Mouse (Mus musculus): ENCODE data around the gene Ahsa2. TPM values are rescaled to one million over a fixed set of nuclear protein-coding genes. Genes with fewer than 3 reads are reported as not detected.
"Not testable (repeated sequence)": the region's sequence is repeated elsewhere in the genome, so short reads cannot be mapped to it uniquely, and the experiment has no call there.

Ahsa2 gene
- 134 and 149 TPM in 2 replicates for polyA plus RNA-seq (2014; fragmentation: Nextera tagmentation; extraction: Ambion mirVana)

- H3K9ac ChIP-seq (ENCODE audit: low read length): peak within 1 kb of the TSS; percentile 93
- H3K4me1 ChIP-seq (ENCODE audit: control insufficient read depth, insufficient read depth, low read length): peaks cover 14% of the 10 kb centered on the region
- H3K4me2 ChIP-seq (ENCODE audit: low read length): peak within 1 kb of the TSS; percentile 52
- DNase-seq (ENCODE audit: low spot score): peak; percentile 97
- H3K9me3 ChIP-seq (replicated peaks; ENCODE audit: control insufficient read depth, low read length): no peaks in the 10 kb centered on the region
- peak within 1 kb of the TSS; percentile 97 for H3K27ac ChIP-seq (ENCODE audit: low read depth, low read length)
- 1% methylated on average over 66 of the region's 66 CpGs for WGBS
- peak within 1 kb of the TSS; percentile 85 for H3K4me3 ChIP-seq (ENCODE audit: low read depth, low read length)
- peaks cover 26% of the 10 kb centered on the region for H3K36me3 ChIP-seq (ENCODE audit: control insufficient read depth, insufficient read depth, low read length)
- H3K27me3 ChIP-seq (replicated peaks; ENCODE audit: control insufficient read depth, insufficient read depth, low read length): no peaks in the 10 kb centered on the region
- ATAC-seq: peak; percentile 93
Measured at GRCm38 (mm10) chr11:23497718-23498509, at the start of gene Ahsa2. TSS of gene Ahsa2 (minus strand) at chr11:23498030.

DNA sequence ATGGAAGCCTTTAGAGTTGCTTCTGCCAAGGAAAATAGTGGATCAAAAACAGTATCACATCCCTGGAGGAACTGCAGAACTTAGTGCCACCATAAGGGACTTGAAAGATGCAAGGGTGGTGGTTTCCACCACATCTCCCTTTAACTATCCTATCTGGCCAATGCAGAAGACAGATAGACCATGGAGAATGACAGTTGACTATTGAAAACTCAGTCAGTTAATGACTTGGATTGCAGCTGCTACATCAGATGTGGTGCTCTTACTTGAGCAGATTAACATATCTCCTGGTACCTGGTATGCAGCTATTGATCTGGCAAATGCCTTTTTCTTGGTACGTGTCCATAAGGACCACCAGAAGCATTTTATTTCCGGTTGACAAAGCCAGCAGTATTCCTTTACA, 39.6 kb upstream of the Ahsa2 start:
- Histone ChIP-seq H3K36me3 (ENCODE audit: control insufficient read depth, insufficient read depth, low read length) (no peaks in the 10 kb centered on the region), H3K4me2 (ENCODE audit: low read length) (no peak overlapping the region), H3K4me3 (ENCODE audit: low read depth, low read length) (no peak overlapping the region), H3K4me1 (ENCODE audit: control insufficient read depth, insufficient read depth, low read length) (no peaks in the 10 kb centered on the region), H3K9me3 (replicated peaks; ENCODE audit: control insufficient read depth, low read length) (no peaks in the 10 kb centered on the region), H3K27ac (ENCODE audit: low read depth, low read length) (no peak overlapping the region), H3K9ac (ENCODE audit: low read length) (no peak overlapping the region), H3K27me3 (replicated peaks; ENCODE audit: control insufficient read depth, insufficient read depth, low read length) (no peaks in the 10 kb centered on the region)
- 83% methylated on average over 2 of the region's 2 CpGs for WGBS
- ATAC-seq (no peak), DNase-seq (ENCODE audit: low spot score) (no peak)

GRCm38 (mm10) chr11:23520473-23521205, 22.8 kb upstream of the Ahsa2 start, which contains the start of gene 1700093K21Rik:
TSS of gene 1700093K21Rik (minus strand) at chr11:23521155.
- Histone ChIP-seq H3K4me2 (ENCODE audit: low read length) (no peak within 1 kb of the TSS), H3K36me3 (ENCODE audit: control insufficient read depth, insufficient read depth, low read length) (no peaks in the 10 kb centered on the region), H3K9me3 (replicated peaks; ENCODE audit: control insufficient read depth, low read length) (no peaks in the 10 kb centered on the region), H3K27me3 (replicated peaks; ENCODE audit: control insufficient read depth, insufficient read depth, low read length) (no peaks in the 10 kb centered on the region), H3K27ac (ENCODE audit: low read depth, low read length) (no peak within 1 kb of the TSS), H3K4me3 (ENCODE audit: low read depth, low read length) (no peak within 1 kb of the TSS), H3K9ac (ENCODE audit: low read length) (no peak within 1 kb of the TSS), H3K4me1 (ENCODE audit: control insufficient read depth, insufficient read depth, low read length) (no peaks in the 10 kb centered on the region)
- DNase-seq (ENCODE audit: low spot score) (no peak), ATAC-seq (no peak)
- WGBS: 33% methylated on average over 5 of the region's 5 CpGs

DNA sequence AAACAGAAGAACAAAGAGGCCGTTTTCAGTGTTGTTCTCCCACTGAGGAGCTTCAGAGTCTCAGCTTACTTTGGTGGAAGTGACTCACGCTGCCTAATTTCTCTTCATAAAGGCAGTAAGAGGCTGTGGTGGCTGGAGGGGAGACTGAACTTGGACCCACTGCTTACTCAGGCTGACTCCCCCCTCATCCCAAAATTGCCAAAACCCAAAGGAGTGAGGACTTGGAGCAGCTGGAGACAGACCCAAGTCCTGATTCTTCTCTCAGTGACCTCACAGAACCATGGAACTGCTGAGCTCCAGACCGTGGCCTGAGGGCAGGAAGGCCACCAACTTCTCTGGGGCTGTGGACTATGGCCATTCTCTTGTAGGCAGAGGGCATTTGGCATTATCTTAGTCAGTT, 21.2 kb upstream of the Ahsa2 start:
- ATAC-seq: no peak
- H3K9me3 ChIP-seq (replicated peaks; ENCODE audit: control insufficient read depth, low read length): no peaks in the 10 kb centered on the region
- H3K4me2 ChIP-seq (ENCODE audit: low read length): no peak overlapping the region
- 55% methylated on average over 3 of the region's 3 CpGs for WGBS
- no peak overlapping the region for H3K9ac ChIP-seq (ENCODE audit: low read length)
- H3K4me3 ChIP-seq (ENCODE audit: low read depth, low read length): no peak overlapping the region
- DNase-seq (ENCODE audit: low spot score): no peak
- H3K36me3 ChIP-seq (ENCODE audit: control insufficient read depth, insufficient read depth, low read length): no peaks in the 10 kb centered on the region
- H3K27ac ChIP-seq (ENCODE audit: low read depth, low read length): no peak overlapping the region
- no peaks in the 10 kb centered on the region for H3K27me3 ChIP-seq (replicated peaks; ENCODE audit: control insufficient read depth, insufficient read depth, low read length)
- H3K4me1 ChIP-seq (ENCODE audit: control insufficient read depth, insufficient read depth, low read length): no peaks in the 10 kb centered on the region

DNA sequence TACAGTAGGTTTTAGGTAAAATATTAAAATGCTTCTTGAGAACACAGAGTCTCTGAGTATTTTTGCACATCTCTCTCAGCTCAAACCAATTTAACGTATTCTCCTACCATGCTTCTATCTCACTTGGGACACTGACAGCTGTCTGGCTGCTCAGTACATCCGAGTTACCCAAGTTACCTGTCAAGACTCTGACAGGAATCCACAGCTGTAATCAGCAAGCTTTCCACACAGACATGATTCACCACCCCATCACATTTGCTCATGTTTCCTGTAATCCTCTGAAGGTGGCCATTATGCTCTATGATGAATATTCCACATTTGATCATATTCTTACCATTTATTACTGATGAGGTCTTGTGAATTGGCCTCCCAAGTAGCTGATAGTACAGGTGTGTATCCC, 17.5 kb upstream of the Ahsa2 start:
- Histone ChIP-seq H3K27ac (ENCODE audit: low read depth, low read length) (no peak overlapping the region), H3K4me1 (ENCODE audit: control insufficient read depth, insufficient read depth, low read length) (0 out of 2 replicates have a peak, but pooled peaks cover 4% of the 10 kb centered on the region), H3K27me3 (replicated peaks; ENCODE audit: control insufficient read depth, insufficient read depth, low read length) (no peaks in the 10 kb centered on the region), H3K9ac (ENCODE audit: low read length) (no peak overlapping the region), H3K4me3 (ENCODE audit: low read depth, low read length) (no peak overlapping the region), H3K4me2 (ENCODE audit: low read length) (no peak overlapping the region), H3K36me3 (ENCODE audit: control insufficient read depth, insufficient read depth, low read length) (no peaks in the 10 kb centered on the region), H3K9me3 (replicated peaks; ENCODE audit: control insufficient read depth, low read length) (no peaks in the 10 kb centered on the region)
- ATAC-seq: no peak
- WGBS: 83% methylated on average over 2 of the region's 2 CpGs
- DNase-seq (ENCODE audit: low spot score): no peak

DNA sequence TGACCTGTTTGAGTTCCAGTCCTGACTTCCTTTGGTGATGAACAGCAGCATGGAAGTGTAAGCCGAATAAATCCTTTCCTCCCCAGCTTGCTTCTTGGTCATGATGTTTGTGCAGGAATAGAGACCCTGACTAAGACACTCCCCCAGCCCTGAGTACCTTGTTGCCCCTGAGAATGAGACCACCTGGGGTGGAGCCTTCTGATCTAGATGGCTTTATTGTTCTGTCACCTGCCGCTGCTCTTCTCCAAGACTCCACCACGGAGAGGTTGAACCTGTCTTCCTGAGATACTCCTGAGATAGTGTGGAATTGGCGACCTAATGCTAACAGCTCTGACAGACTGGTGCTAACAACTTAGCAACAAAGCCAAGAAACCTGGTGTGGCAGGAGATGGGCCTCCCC, 17.0 kb upstream of the Ahsa2 start:
- not testable (repeated sequence) for H3K4me3 ChIP-seq (ENCODE audit: low read depth, low read length); DNase-seq (ENCODE audit: low spot score); H3K27me3 ChIP-seq (replicated peaks; ENCODE audit: control insufficient read depth, insufficient read depth, low read length); H3K9me3 ChIP-seq (replicated peaks; ENCODE audit: control insufficient read depth, low read length); H3K27ac ChIP-seq (ENCODE audit: low read depth, low read length); H3K9ac ChIP-seq (ENCODE audit: low read length); ATAC-seq; H3K36me3 ChIP-seq (ENCODE audit: control insufficient read depth, insufficient read depth, low read length); H3K4me2 ChIP-seq (ENCODE audit: low read length); H3K4me1 ChIP-seq (ENCODE audit: control insufficient read depth, insufficient read depth, low read length)
- WGBS: 70% methylated on average over 4 of the region's 4 CpGs

GRCm38 (mm10) chr11:23504801-23505200, 7.0 kb upstream of the Ahsa2 start:
- not testable (repeated sequence) for H3K4me2 ChIP-seq (ENCODE audit: low read length); H3K4me1 ChIP-seq (ENCODE audit: control insufficient read depth, insufficient read depth, low read length); H3K9ac ChIP-seq (ENCODE audit: low read length); H3K4me3 ChIP-seq (ENCODE audit: low read depth, low read length); ATAC-seq; H3K9me3 ChIP-seq (replicated peaks; ENCODE audit: control insufficient read depth, low read length); H3K27me3 ChIP-seq (replicated peaks; ENCODE audit: control insufficient read depth, insufficient read depth, low read length); DNase-seq (ENCODE audit: low spot score); H3K27ac ChIP-seq (ENCODE audit: low read depth, low read length); H3K36me3 ChIP-seq (ENCODE audit: control insufficient read depth, insufficient read depth, low read length)
- 80% methylated on average over 5 of the region's 5 CpGs for WGBS

DNA sequence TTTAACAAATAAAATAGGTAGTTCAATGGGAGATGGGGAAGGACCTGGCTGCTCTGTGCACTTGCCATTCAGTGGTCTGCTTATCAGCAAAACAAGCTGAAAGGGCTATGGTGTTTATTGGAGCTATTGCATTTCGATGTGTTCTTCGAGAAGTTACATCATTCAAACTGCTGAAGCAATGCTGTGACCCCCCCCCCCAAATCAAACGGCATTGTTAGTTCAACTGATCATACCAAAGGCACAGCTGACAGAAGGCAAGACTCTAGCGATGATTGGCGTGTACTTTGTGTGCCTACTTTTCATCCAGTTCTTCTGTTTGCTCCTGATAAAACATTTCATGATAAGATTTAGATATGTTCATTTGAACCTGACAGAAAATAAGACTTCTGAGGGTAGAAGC, 779 bp upstream of the Ahsa2 start:
- H3K27ac ChIP-seq (ENCODE audit: low read depth, low read length): peak overlapping the region; percentile 97
- peaks cover 14% of the 10 kb centered on the region for H3K4me1 ChIP-seq (ENCODE audit: control insufficient read depth, insufficient read depth, low read length)
- WGBS: 50% methylated on average over 5 of the region's 5 CpGs
- DNase-seq (ENCODE audit: low spot score) (peak; percentile 42), ATAC-seq (no peak)
- H3K36me3 ChIP-seq (ENCODE audit: control insufficient read depth, insufficient read depth, low read length): peaks cover 19% of the 10 kb centered on the region
- peak overlapping the region; percentile 52 for H3K4me2 ChIP-seq (ENCODE audit: low read length)
- H3K27me3 ChIP-seq (replicated peaks; ENCODE audit: control insufficient read depth, insufficient read depth, low read length): no peaks in the 10 kb centered on the region
- peak overlapping the region; percentile 85 for H3K4me3 ChIP-seq (ENCODE audit: low read depth, low read length)
- H3K9me3 ChIP-seq (replicated peaks; ENCODE audit: control insufficient read depth, low read length): no peaks in the 10 kb centered on the region
- H3K9ac ChIP-seq (ENCODE audit: low read length): peak overlapping the region; percentile 67

GRCm38 (mm10) chr11:23497335-23497717, 504 bp downstream of the Ahsa2 start:
- ATAC-seq (peak; percentile 87), DNase-seq (ENCODE audit: low spot score) (peak; percentile 89)
- peak overlapping the region; percentile 93 for H3K9ac ChIP-seq (ENCODE audit: low read length)
- peaks cover 32% of the 10 kb centered on the region for H3K36me3 ChIP-seq (ENCODE audit: control insufficient read depth, insufficient read depth, low read length)
- WGBS: 0% methylated on average over 21 of the region's 22 CpGs
- no peaks in the 10 kb centered on the region for H3K9me3 ChIP-seq (replicated peaks; ENCODE audit: control insufficient read depth, low read length)
- peaks cover 14% of the 10 kb centered on the region for H3K4me1 ChIP-seq (ENCODE audit: control insufficient read depth, insufficient read depth, low read length)
- H3K4me2 ChIP-seq (ENCODE audit: low read length): peak overlapping the region; percentile 52
- H3K27me3 ChIP-seq (replicated peaks; ENCODE audit: control insufficient read depth, insufficient read depth, low read length): no peaks in the 10 kb centered on the region
- H3K4me3 ChIP-seq (ENCODE audit: low read depth, low read length): peak overlapping the region; percentile 85
- H3K27ac ChIP-seq (ENCODE audit: low read depth, low read length): peak overlapping the region; percentile 97

Measured in forebrain, embryonic 14.5 days (tissue).